Mouse (Mus musculus) ovary, adult 10 weeks (tissue): Measurements from ENCODE around the gene Vmn1r163. TPM values are rescaled to one million over a fixed set of nuclear protein-coding genes. Genes with fewer than 3 reads are reported as not detected.

Experiments
- polyA plus RNA-seq: library from polyadenylated mRNA; stranded (reverse); fragments of 350-450 nt; fragmentation: Illumina TruSeq; extraction: RNeasy Lipid Tissue Mini Kit (QIAGEN cat#74804); gene quantifications from one replicate; pipeline ENCODE4 v1.2.3, GENCODE M21; 2014

Gene Vmn1r163
- polyA plus RNA-seq, result not detected

DNA sequence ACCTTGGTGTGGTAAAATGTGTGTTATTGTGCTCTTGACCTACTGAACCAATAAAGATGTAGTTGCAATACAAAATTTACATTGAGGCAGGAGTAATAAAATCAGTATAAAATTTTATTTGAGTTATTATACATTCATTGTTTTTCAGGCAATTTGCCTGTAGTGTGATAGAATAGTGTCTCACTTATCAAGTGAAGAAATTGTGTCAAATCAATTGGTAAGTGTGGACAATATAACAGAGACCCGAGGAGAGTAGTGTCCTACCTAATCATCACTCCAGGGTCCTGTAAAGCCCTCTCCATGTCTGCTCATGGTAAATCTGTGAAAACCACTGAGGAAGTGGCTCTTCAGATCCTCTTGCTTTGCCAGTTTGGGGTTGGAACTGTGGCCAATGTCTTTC lies at the start of gene Vmn1r163:
Gene Vmn1r163, plus strand, starts transcription at position 301 of the 400 bp plus-strand sequence.

DNA sequence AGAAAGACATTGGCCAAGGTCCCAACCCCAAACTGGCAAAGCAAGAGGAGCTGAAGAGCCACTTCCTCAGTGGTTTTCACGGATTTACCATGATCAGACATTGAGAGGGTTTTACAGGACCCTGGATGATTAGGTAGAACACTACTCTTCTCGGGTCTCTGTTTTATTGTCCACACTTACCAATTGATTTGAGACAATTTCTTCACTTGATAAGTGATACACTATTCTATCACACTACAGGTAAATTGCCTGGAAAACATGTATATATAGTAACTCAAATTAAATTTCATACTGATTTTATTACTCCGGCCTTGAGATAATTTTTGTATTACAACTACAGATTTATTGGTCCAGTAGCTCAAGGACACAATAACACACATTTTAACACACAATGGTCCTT lies 35.5 kb upstream of the Vmn1r163 start, which contains the start of gene Gm4216:
Gene Gm4216, minus strand, starts transcription at position 101 of the 400 bp plus-strand sequence.

DNA sequence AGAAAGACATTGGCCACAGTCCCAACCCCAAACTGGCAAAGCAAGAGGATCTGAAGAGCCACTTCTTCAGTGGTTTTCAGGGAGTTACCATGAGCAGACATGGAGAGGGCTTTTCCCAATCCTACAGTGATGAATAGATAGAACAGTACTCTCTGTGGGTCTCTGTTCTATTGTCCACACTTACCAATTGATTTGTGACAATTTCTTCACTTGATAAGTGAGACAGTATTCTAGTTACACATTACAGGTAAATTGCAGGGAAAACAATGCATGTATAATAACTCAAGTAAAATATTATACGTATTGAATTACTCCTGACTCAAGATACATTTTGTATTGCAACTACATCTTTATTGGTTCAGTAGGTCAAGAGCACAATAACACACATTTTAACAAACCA lies 12.0 kb downstream of the Vmn1r163 start, which contains the start of gene Gm8720:
Gene Gm8720, minus strand, starts transcription at position 101 of the 400 bp plus-strand sequence.

Other genes starting within 250 kb of the Vmn1r163 start
- not detected for gene Vmn1r159, start 211.9 kb upstream of the Vmn1r163 start, polyA plus RNA-seq
- gene Vmn1r160, start 184.3 kb upstream of the Vmn1r163 start, polyA plus RNA-seq, result not detected
- not detected for gene Gm4214, start 70.9 kb upstream of the Vmn1r163 start, polyA plus RNA-seq
- not detected for gene Gm4216, start 35.6 kb upstream of the Vmn1r163 start, polyA plus RNA-seq
- gene Gm8720, start 11.9 kb downstream of the Vmn1r163 start, polyA plus RNA-seq, result not detected
- gene Gm10662, start 88.9 kb downstream of the Vmn1r163 start, polyA plus RNA-seq, result not detected
- not detected for gene Vmn1r165, start 161.8 kb downstream of the Vmn1r163 start, polyA plus RNA-seq
- gene Vmn1r166, start 196.1 kb downstream of the Vmn1r163 start, polyA plus RNA-seq, result not detected
- not detected for gene Gm6902, start 223.4 kb downstream of the Vmn1r163 start, polyA plus RNA-seq
- 9.6 TPM for gene Nlrp4e, start 245.7 kb downstream of the Vmn1r163 start, polyA plus RNA-seq